Mouse (Mus musculus) forebrain, embryonic 12.5 days (tissue): ENCODE results near the gene Olfr670. TPM values are rescaled to one million over a fixed set of nuclear protein-coding genes. Genes with fewer than 3 reads are reported as not detected.
"Not testable (repeated sequence)": the region's sequence is repeated elsewhere in the genome, so short reads cannot be mapped to it uniquely, and the experiment has no call there.

ENCODE experiments used
- ATAC-seq: fragments of 200-750 bp; cut with Nextera tagmentation; 2 replicates; pipeline ENCODE4 v1.8.0; 2017; ENCODE audit warnings: moderate TSS enrichment; ENCODE audit not compliant: low FRiP score
- H3K27ac ChIP-seq: fragments of 300-500 bp; sonication (generic); 2 replicates; pipeline ENCODE4 v1.5.1; 2016; ENCODE audit warnings: mild to moderate bottlenecking
- H3K27me3 ChIP-seq: fragments of 300-500 bp; sonication (generic); 2 replicates; pipeline ENCODE4 v1.6.1; 2016; ENCODE audit warnings: mild to moderate bottlenecking
- H3K36me3 ChIP-seq: fragments of 300-500 bp; sonication (generic); replicated peaks from 2 replicates; pipeline ENCODE4 v1.6.1; 2016; ENCODE audit warnings: mild to moderate bottlenecking
- H3K4me1 ChIP-seq: fragments of 300-500 bp; sonication (generic); 2 replicates; pipeline ENCODE4 v1.6.1; 2016
- H3K4me2 ChIP-seq: fragments of 300-500 bp; sonication (generic); 2 replicates; pipeline ENCODE4 v1.6.1; 2016; ENCODE audit warnings: mild to moderate bottlenecking, moderate library complexity
- H3K4me3 ChIP-seq: fragments of 300-500 bp; sonication (generic); replicated peaks from 2 replicates; pipeline ENCODE4 v1.5.1; 2016; ENCODE audit warnings: mild to moderate bottlenecking
- H3K9ac ChIP-seq: fragments of 300-500 bp; sonication (generic); 2 replicates; pipeline ENCODE4 v1.6.1; 2016; ENCODE audit warnings: mild to moderate bottlenecking
- H3K9me3 ChIP-seq: fragments of 300-500 bp; sonication (generic); 2 replicates; pipeline ENCODE4 v1.6.1; 2016
- WGBS: fragments of 180-500 bp; shearing (Covaris S2); methylation state at CpG from one replicate; pipeline ENCODE4 v1.1.7; 2016; 5-methylcytosine and 5-hydroxymethylcytosine counted together
- polyA plus RNA-seq: library from polyadenylated mRNA; unstranded; fragments of >200 nt; fragmentation: Nextera tagmentation; extraction: Ambion mirVana; gene quantifications from 2 replicates; pipeline ENCODE4 v1.2.1, GENCODE M21; 2016

The Olfr670 gene
- polyA plus RNA-seq = not detected in 2 replicates

DNA sequence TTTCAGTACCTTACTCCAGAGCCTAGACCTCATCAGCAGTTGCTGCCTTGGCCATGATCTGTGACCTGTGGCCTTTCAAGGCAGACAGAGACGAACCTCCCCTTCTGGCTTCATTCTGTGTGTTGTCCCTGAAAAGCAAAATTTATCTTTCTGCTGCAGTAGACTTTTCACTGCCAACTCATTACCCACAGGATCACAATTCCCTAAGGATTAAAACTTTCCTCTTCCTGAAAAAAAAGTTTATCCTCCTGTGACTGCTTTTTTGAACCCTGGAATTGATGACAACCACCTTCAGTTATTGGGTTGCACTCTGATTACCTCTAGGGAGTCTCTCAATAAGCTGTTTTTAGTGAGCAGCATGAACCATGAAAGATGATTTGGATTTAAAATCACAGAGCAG lies at the start of gene Olfr670:
Gene Olfr670 (minus strand): TSS at position 101 of the 400 bp plus-strand sequence.
- no peak within 1 kb of the TSS for H3K4me2 ChIP-seq
- no peak for ATAC-seq
- no peak within 1 kb of the TSS for H3K27ac ChIP-seq
- no peak within 1 kb of the TSS for H3K4me3 ChIP-seq
- no peaks in the 10 kb centered on the region for H3K9me3 ChIP-seq
- H3K9ac ChIP-seq = no peak within 1 kb of the TSS
- 61% methylated on average over 1 of the region's 1 CpGs for WGBS
- no peaks in the 10 kb centered on the region for H3K27me3 ChIP-seq
- H3K36me3 ChIP-seq = no peaks in the 10 kb centered on the region
- no peaks in the 10 kb centered on the region for H3K4me1 ChIP-seq

- Histone ChIP-seq H3K36me3 (no peaks in the 10 kb centered on the region), H3K4me2 (no peak within 1 kb of the TSS), H3K9me3 (no peaks in the 10 kb centered on the region), H3K4me1 (no peaks in the 10 kb centered on the region), H3K9ac (no peak within 1 kb of the TSS), H3K27ac (no peak within 1 kb of the TSS), H3K27me3 (no peaks in the 10 kb centered on the region), H3K4me3 (no peak within 1 kb of the TSS)
- ATAC-seq = no peak
These were observed 39.5 kb upstream of the Olfr670 start, which contains the start of gene Olfr672 for GRCm38 (mm10) chr7:105001929-105002328. Gene Olfr672, minus strand, starts transcription at chr7:105002029.

DNA sequence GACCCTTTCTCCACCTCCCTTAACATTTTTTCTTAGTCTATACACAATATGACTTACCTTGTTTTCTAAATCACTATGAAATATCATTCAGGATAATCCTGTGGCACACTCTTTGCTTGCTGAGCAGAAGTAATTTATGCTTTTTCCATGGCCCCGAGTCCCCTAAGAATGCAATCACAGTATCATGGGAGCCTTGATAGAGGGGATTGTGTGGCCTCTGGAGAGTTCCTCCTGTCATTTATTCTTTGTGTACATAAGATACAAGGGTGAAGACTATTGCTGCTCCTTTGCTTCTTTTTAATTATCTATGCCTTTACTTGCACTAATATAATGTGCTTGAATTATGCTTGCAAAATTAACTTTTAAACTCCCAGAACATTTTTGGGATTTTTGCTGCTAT lies 16.6 kb upstream of the Olfr670 start, which contains the start of gene Olfr671:
Gene Olfr671 (minus strand): TSS at position 101 of the 400 bp plus-strand sequence.
- 0 out of 2 replicates have a peak, but pooled peaks cover 7% of the 10 kb centered on the region for H3K9me3 ChIP-seq
- ATAC-seq = no peak
- H3K4me2 ChIP-seq = no peak within 1 kb of the TSS
- H3K27me3 ChIP-seq = no peaks in the 10 kb centered on the region
- no peak within 1 kb of the TSS for H3K4me3 ChIP-seq
- 77% methylated on average over 1 of the region's 1 CpGs for WGBS
- no peak within 1 kb of the TSS for H3K27ac ChIP-seq
- no peaks in the 10 kb centered on the region for H3K4me1 ChIP-seq
- no peak within 1 kb of the TSS for H3K9ac ChIP-seq
- H3K36me3 ChIP-seq = no peaks in the 10 kb centered on the region

GRCm38 (mm10) chr7:104972507-104972906 lies 10.1 kb upstream of the Olfr670 start:
- H3K9me3 ChIP-seq, H3K36me3 ChIP-seq, ATAC-seq, H3K27me3 ChIP-seq, H3K4me2 ChIP-seq, H3K9ac ChIP-seq, H3K27ac ChIP-seq, H3K4me3 ChIP-seq, H3K4me1 ChIP-seq: not testable (repeated sequence)
- WGBS = 76% methylated on average over 2 of the region's 2 CpGs

GRCm38 (mm10) chr7:104950234-104950633 lies 12.2 kb downstream of the Olfr670 start:
- H3K27ac ChIP-seq, H3K9me3 ChIP-seq, ATAC-seq: not testable (repeated sequence)

DNA sequence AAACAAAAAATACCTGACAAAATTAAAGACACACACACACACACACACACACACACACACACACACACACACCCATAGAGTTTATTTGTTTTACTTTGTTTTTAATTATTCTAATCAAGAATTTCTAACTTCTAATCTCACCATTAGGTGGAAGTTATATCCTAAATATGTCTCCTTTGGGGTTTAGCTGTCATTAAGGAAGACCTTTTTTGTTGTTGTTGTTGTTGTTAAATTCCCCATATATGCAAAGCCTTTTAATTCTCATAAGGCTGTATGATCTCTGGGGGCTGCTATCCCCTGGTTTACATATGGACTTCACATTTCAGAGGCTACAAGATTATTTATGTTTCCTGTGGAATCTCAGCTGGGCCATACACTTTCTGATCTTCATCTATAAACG lies 28.5 kb downstream of the Olfr670 start, which contains the start of gene Olfr669:
Gene Olfr669 (plus strand): TSS at position 301 of the 400 bp plus-strand sequence.
- Histone ChIP-seq H3K4me2 (no peak within 1 kb of the TSS), H3K27ac (no peak within 1 kb of the TSS), H3K9me3 (no peaks in the 10 kb centered on the region), H3K4me1 (no peaks in the 10 kb centered on the region), H3K27me3 (no peaks in the 10 kb centered on the region), H3K36me3 (no peaks in the 10 kb centered on the region), H3K9ac (no peak within 1 kb of the TSS), H3K4me3 (no peak within 1 kb of the TSS)
- no peak for ATAC-seq
- 78% methylated on average over 1 of the region's 1 CpGs for WGBS

More at GRCm38 (mm10) chr7:104950234-104950633, 12.2 kb downstream of the Olfr670 start:
- H3K4me2 ChIP-seq, H3K4me3 ChIP-seq, H3K4me1 ChIP-seq, H3K9ac ChIP-seq, H3K27me3 ChIP-seq, H3K36me3 ChIP-seq: not testable (repeated sequence)
- 91% methylated on average over 16 of the region's 16 CpGs for WGBS

DNA sequence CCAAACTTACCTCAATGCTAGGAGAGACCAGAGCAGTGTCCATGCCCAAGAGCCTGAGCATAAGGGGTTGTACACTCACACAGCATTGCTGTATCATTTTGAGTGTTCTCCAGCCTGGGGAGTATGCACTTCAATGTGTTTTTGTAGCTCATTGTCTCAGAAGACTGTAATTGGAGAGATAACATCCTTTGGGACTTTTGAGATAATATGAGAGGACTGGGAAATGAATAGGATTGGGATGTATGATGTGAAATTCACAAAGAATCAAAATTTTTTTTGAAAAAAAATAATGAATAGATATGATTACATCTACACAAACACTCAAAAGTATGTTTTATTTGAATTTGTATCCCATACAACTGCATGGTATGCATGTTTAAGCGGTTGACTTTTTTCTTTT lies 34.5 kb downstream of the Olfr670 start, which contains the start of gene Olfr668:
Gene Olfr668 (minus strand): TSS at position 101 of the 400 bp plus-strand sequence.
- Histone ChIP-seq H3K36me3 (no peaks in the 10 kb centered on the region), H3K9me3 (no peaks in the 10 kb centered on the region), H3K9ac (no peak within 1 kb of the TSS), H3K27me3 (no peaks in the 10 kb centered on the region), H3K27ac (no peak within 1 kb of the TSS), H3K4me1 (no peaks in the 10 kb centered on the region), H3K4me3 (no peak within 1 kb of the TSS), H3K4me2 (no peak within 1 kb of the TSS)
- no peak for ATAC-seq
- WGBS = 84% methylated on average over 1 of the region's 1 CpGs

GRCm38 (mm10) chr7:104921382-104921781 lies 41.0 kb downstream of the Olfr670 start, which contains the start of gene Olfr667:
Gene Olfr667, minus strand, starts transcription at chr7:104921482.
- 85% methylated on average over 1 of the region's 1 CpGs for WGBS
- H3K27me3 ChIP-seq = no peaks in the 10 kb centered on the region
- H3K4me1 ChIP-seq = no peaks in the 10 kb centered on the region
- ATAC-seq = no peak
- H3K36me3 ChIP-seq = no peaks in the 10 kb centered on the region
- no peak within 1 kb of the TSS for H3K4me3 ChIP-seq
- no peaks in the 10 kb centered on the region for H3K9me3 ChIP-seq
- H3K4me2 ChIP-seq = no peak within 1 kb of the TSS
- no peak within 1 kb of the TSS for H3K9ac ChIP-seq
- no peak within 1 kb of the TSS for H3K27ac ChIP-seq

Other genes starting within 250 kb of the Olfr670 start
- not detected in 2 replicates for gene Usp17le, start 185.2 kb downstream of the Olfr670 start, polyA plus RNA-seq
- not detected in 2 replicates for gene Usp17lb, start 120.0 kb downstream of the Olfr670 start, polyA plus RNA-seq
- not detected in 2 replicates for gene Usp17la, start 105.6 kb downstream of the Olfr670 start, polyA plus RNA-seq
- gene Olfr665, start 84.6 kb downstream of the Olfr670 start, polyA plus RNA-seq = not detected in 2 replicates
- 0.27 TPM in 1 of 2 replicates, not detected in the other for gene Olfr666, start 66.7 kb downstream of the Olfr670 start, polyA plus RNA-seq
- not detected in 2 replicates for gene Olfr667, start 41.1 kb downstream of the Olfr670 start, polyA plus RNA-seq
- not detected in 2 replicates for gene Olfr668, start 34.6 kb downstream of the Olfr670 start, polyA plus RNA-seq
- not detected in 2 replicates for gene Olfr669, start 28.4 kb downstream of the Olfr670 start, polyA plus RNA-seq
- not detected in 2 replicates for gene Olfr671, start 16.5 kb upstream of the Olfr670 start, polyA plus RNA-seq
- gene Olfr672, start 39.4 kb upstream of the Olfr670 start, polyA plus RNA-seq = not detected in 2 replicates
- gene Olfr675, start 65.8 kb upstream of the Olfr670 start, polyA plus RNA-seq = not detected in 2 replicates
- not detected in 2 replicates for gene Olfr676, start 70.1 kb upstream of the Olfr670 start, polyA plus RNA-seq
- gene Olfr677, start 88.8 kb upstream of the Olfr670 start, polyA plus RNA-seq = not detected in 2 replicates
- gene Olfr678, start 101.9 kb upstream of the Olfr670 start, polyA plus RNA-seq = not detected in 2 replicates
- not detected in 2 replicates for gene Olfr679, start 118.6 kb upstream of the Olfr670 start, polyA plus RNA-seq
- gene Olfr680-ps1, start 130.2 kb upstream of the Olfr670 start, polyA plus RNA-seq = not detected in 2 replicates
- not detected in 2 replicates for gene Olfr681, start 154.2 kb upstream of the Olfr670 start, polyA plus RNA-seq
- gene Olfr683, start 184.4 kb upstream of the Olfr670 start, polyA plus RNA-seq = 0.13 TPM in 1 of 2 replicates, not detected in the other
- not detected in 2 replicates for gene Olfr684, start 201.0 kb upstream of the Olfr670 start, polyA plus RNA-seq
- not detected in 2 replicates for gene Olfr685, start 223.4 kb upstream of the Olfr670 start, polyA plus RNA-seq
- not detected in 2 replicates for gene Olfr686, start 244.9 kb upstream of the Olfr670 start, polyA plus RNA-seq